Mouse (Mus musculus) liver, adult 2 months (tissue): ENCODE results near the gene Rbfox3.

ENCODE experiments used
- CTCF ChIP-seq: fragments of 200-500 bp; IDR thresholded peaks from 2 replicates; pipeline ENCODE4 v1.5.1; 2011; ENCODE audit warnings: low read depth, low read length, control low read depth
- POLR2A ChIP-seq: fragments of 200-500 bp; IDR thresholded peaks from 2 replicates; pipeline ENCODE4 v1.6.1; 2011; ENCODE audit warnings: low read length, control low read depth; ENCODE audit not compliant: insufficient read depth; ENCODE audit errors: extremely low read depth

DNA sequence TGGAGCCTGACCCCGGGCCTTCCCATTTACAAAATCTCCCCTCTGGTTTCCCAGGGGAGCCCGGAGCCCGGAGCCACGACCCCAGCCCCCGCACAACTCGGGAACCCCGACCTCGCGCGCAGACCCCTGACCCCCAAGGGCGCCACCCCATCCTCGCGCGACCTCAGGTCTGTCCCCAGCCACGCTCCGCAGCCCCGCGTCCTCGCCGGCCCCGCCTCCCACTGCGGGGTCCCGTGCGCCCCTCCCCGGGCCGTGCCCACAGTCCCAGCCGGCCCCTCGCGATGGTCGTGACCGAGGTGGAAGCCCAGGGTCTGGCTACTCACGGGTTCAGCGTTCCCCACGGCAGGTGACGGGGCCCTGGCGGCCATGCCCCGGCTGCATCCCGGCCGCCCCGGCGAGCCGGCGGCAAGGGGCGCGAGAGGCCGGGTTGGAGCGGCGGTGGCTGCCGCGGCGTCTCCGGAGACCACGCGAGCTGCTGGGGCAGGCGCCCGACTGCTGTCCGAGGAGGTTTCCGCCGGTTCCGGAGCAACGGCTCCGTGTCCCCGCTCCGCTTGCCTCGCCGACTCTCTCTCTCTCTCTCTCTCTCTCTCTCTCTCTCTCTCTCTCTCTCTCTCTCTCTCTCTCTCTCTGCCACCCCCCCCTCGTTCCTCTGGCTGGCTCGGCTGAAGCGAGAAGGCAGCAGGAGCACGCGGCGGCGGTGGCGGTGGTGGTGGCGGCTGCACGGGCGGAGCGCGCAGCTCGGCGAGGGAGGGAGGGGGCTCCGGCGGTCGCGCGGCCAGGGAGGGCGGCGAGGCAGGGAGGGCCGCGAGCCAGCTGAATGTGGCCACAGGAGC is 2.2 kb downstream of the Rbfox3 start:
- TF ChIP-seq CTCF (no peak), POLR2A (no peak)
